Mouse (Mus musculus): ENCODE data around the gene Ppp5c. TPM values are rescaled to one million over a fixed set of nuclear protein-coding genes. Genes with fewer than 3 reads are reported as not detected.
A peak's percentile ranks its signal among the peaks of the same experiment; 100 is the strongest.

The Ppp5c gene
- polyA plus RNA-seq, 1 experiment from 2014 or later: 112 TPM

- H3K36me3 ChIP-seq (replicated peaks): no peaks in the 10 kb centered on the region; the same call in 1 of the 2 replicates
- peak overlapping the region; percentile 25; the same call in 1 of the 2 replicates for H3K9ac ChIP-seq
- H3K4me3 ChIP-seq (replicated peaks): no peak overlapping the region
- H3K27me3 ChIP-seq: no peaks in the 10 kb centered on the region
- WGBS: 52% methylated on average over 15 of the region's 15 CpGs
- peak; percentile 57; the same call in 1 of the 2 replicates for ATAC-seq (ENCODE audit: low FRiP score)
- H3K27ac ChIP-seq: peak overlapping the region; percentile 89
- no peaks in the 10 kb centered on the region for H3K9me3 ChIP-seq
- peak overlapping the region; percentile 33 for H3K4me2 ChIP-seq
- H3K4me1 ChIP-seq: peaks cover 44% of the 10 kb centered on the region
Measured at GRCm38 (mm10) chr7:16956410-16957265, 71.1 kb downstream of the Ppp5c start.

- H3K4me3 ChIP-seq (replicated peaks): no peak overlapping the region
- H3K4me2 ChIP-seq: no peak overlapping the region
- ATAC-seq (ENCODE audit: low FRiP score): no peak
- 78% methylated on average over 4 of the region's 4 CpGs for WGBS
- peaks cover 35% of the 10 kb centered on the region for H3K4me1 ChIP-seq
- H3K36me3 ChIP-seq (replicated peaks): no peaks in the 10 kb centered on the region
- 0 out of 2 replicates have a peak overlapping the region, but pooled peaks have one; percentile 19 for H3K27ac ChIP-seq
- H3K27me3 ChIP-seq: no peaks in the 10 kb centered on the region
- H3K9ac ChIP-seq: no peak overlapping the region
- H3K9me3 ChIP-seq: no peaks in the 10 kb centered on the region
Measured at GRCm38 (mm10) chr7:16955712-16956111, 72.0 kb downstream of the Ppp5c start.

Other genes starting within 250 kb of the Ppp5c start
- 30.6 and 32.0 TPM in 2 replicates for gene Slc1a5, start 246.6 kb downstream of the Ppp5c start, polyA plus RNA-seq (2016; fragmentation: Nextera tagmentation; extraction: Ambion mirVana)
- 176 and 180 TPM in 2 replicates for gene Strn4, start 212.0 kb downstream of the Ppp5c start, polyA plus RNA-seq (2016; fragmentation: Nextera tagmentation; extraction: Ambion mirVana)
- gene Fkrp, start 211.2 kb downstream of the Ppp5c start, polyA plus RNA-seq (2016; fragmentation: Nextera tagmentation; extraction: Ambion mirVana): 30.5 and 31.4 TPM in 2 replicates
- gene Prkd2, start 185.0 kb downstream of the Ppp5c start, polyA plus RNA-seq (2016; fragmentation: Nextera tagmentation; extraction: Ambion mirVana): 10.0 and 10.9 TPM in 2 replicates
- 2.6 and 3.2 TPM in 2 replicates for gene Dact3, start 152.6 kb downstream of the Ppp5c start, polyA plus RNA-seq (2016; fragmentation: Nextera tagmentation; extraction: Ambion mirVana)
- gene Gng8, start 136.1 kb downstream of the Ppp5c start, polyA plus RNA-seq (2016; fragmentation: Nextera tagmentation; extraction: Ambion mirVana): 14.7 and 16.4 TPM in 2 replicates
- gene Ptgir, start 121.4 kb downstream of the Ppp5c start, polyA plus RNA-seq (2016; fragmentation: Nextera tagmentation; extraction: Ambion mirVana): 0.24 and 0.51 TPM in 2 replicates
- 227 and 234 TPM in 2 replicates for gene Calm3, start 103.8 kb downstream of the Ppp5c start, polyA plus RNA-seq (2016; fragmentation: Nextera tagmentation; extraction: Ambion mirVana)
- 52.6 and 53.3 TPM in 2 replicates for gene Pnmal2, start 83.2 kb downstream of the Ppp5c start, polyA plus RNA-seq (2016; fragmentation: Nextera tagmentation; extraction: Ambion mirVana)
- 32.3 and 37.0 TPM in 2 replicates for gene Pnmal1, start 68.2 kb downstream of the Ppp5c start, polyA plus RNA-seq (2016; fragmentation: Nextera tagmentation; extraction: Ambion mirVana)
- gene Gm42372, start 44.8 kb downstream of the Ppp5c start, polyA plus RNA-seq (2016; fragmentation: Nextera tagmentation; extraction: Ambion mirVana): 1.6 and 1.7 TPM in 2 replicates
- 9.1 and 11.5 TPM in 2 replicates for gene Ccdc8, start 35.2 kb downstream of the Ppp5c start, polyA plus RNA-seq (2016; fragmentation: Nextera tagmentation; extraction: Ambion mirVana)
- 8.7 and 9.9 TPM in 2 replicates for gene Hif3a, start 34.5 kb upstream of the Ppp5c start, polyA plus RNA-seq (2016; fragmentation: Nextera tagmentation; extraction: Ambion mirVana)
- 0.26 and 0.27 TPM in 2 replicates for gene Psg16, start 46.1 kb upstream of the Ppp5c start, polyA plus RNA-seq (2016; fragmentation: Nextera tagmentation; extraction: Ambion mirVana)
- gene Ceacam3, start 122.4 kb upstream of the Ppp5c start, polyA plus RNA-seq (2016; fragmentation: Nextera tagmentation; extraction: Ambion mirVana): not detected in 2 replicates
- not detected in 2 replicates for gene Psg29, start 175.6 kb upstream of the Ppp5c start, polyA plus RNA-seq (2016; fragmentation: Nextera tagmentation; extraction: Ambion mirVana)

All from forebrain, embryonic 12.5 days (tissue).